Mouse (Mus musculus) intestine, postnatal 0 days (tissue): ENCODE data around the gene Trarg1. TPM values are rescaled to one million over a fixed set of nuclear protein-coding genes. Genes with fewer than 3 reads are reported as not detected.

ENCODE experiments used
- ATAC-seq: fragments of 200-750 bp; cut with Nextera tagmentation; 2 replicates; pipeline ENCODE4 v1.8.0; 2017; ENCODE audit warnings: mild to moderate bottlenecking, moderate TSS enrichment, moderate library complexity
- H3K27ac ChIP-seq: fragments of 300-500 bp; sonication (generic); 2 replicates; pipeline ENCODE4 v1.5.1; 2014; ENCODE audit warnings: mild to moderate bottlenecking, low read depth, low read length, moderate library complexity
- H3K27me3 ChIP-seq: fragments of 300-500 bp; sonication (generic); replicated peaks from 2 replicates; pipeline ENCODE4 v1.6.1; 2014; ENCODE audit warnings: low read length, mixed read lengths; ENCODE audit not compliant: control insufficient read depth, insufficient read depth
- H3K36me3 ChIP-seq: fragments of 300-500 bp; sonication (generic); 2 replicates; pipeline ENCODE4 v1.6.1; 2014; ENCODE audit warnings: mild to moderate bottlenecking, moderate library complexity; ENCODE audit not compliant: control insufficient read depth, insufficient read depth
- H3K4me1 ChIP-seq: fragments of 300-500 bp; sonication (generic); replicated peaks from 2 replicates; pipeline ENCODE4 v1.6.1; 2014; ENCODE audit warnings: antibody characterized with exemption, low read length, mixed read lengths; ENCODE audit not compliant: control insufficient read depth, insufficient read depth
- H3K4me2 ChIP-seq: fragments of 300-500 bp; sonication (generic); replicated peaks from 2 replicates; pipeline ENCODE4 v1.6.1; 2014; ENCODE audit warnings: low read depth, mild to moderate bottlenecking, moderate library complexity
- H3K4me3 ChIP-seq: fragments of 300-500 bp; sonication (generic); 2 replicates; pipeline ENCODE4 v1.5.1; 2014; ENCODE audit warnings: low read depth, low read length
- H3K9ac ChIP-seq: fragments of 300-500 bp; sonication (generic); 2 replicates; pipeline ENCODE4 v1.6.1; 2014; ENCODE audit warnings: mild to moderate bottlenecking, low read depth, low read length
- H3K9me3 ChIP-seq: fragments of 300-500 bp; sonication (generic); 2 replicates; pipeline ENCODE4 v1.6.1; 2016; ENCODE audit warnings: mixed run types; ENCODE audit not compliant: control insufficient read depth
- CTCF ChIP-seq: sonication (generic); IDR thresholded peaks from 2 replicates; pipeline ENCODE4 v1.5.1; 2016; ENCODE audit warnings: low read depth, mild to moderate bottlenecking, control low read depth, antibody characterized with exemption, moderate library complexity
- WGBS: fragments of 180-500 bp; shearing (Covaris S2); extraction: QIAGEN DNeasy Blood & Tissue Kit; methylation state at CpG from one replicate; pipeline ENCODE4 v1.1.7; 2014; 5-methylcytosine and 5-hydroxymethylcytosine counted together
- polyA plus RNA-seq: library from polyadenylated mRNA; unstranded; fragments of >200 nt; fragmentation: Nextera tagmentation; extraction: Ambion mirVana; gene quantifications from 2 replicates; pipeline ENCODE4 v1.2.1, GENCODE M21; 2015

The Trarg1 gene
- polyA plus RNA-seq, 1 experiment from 2014 or later = 0.96 TPM

DNA sequence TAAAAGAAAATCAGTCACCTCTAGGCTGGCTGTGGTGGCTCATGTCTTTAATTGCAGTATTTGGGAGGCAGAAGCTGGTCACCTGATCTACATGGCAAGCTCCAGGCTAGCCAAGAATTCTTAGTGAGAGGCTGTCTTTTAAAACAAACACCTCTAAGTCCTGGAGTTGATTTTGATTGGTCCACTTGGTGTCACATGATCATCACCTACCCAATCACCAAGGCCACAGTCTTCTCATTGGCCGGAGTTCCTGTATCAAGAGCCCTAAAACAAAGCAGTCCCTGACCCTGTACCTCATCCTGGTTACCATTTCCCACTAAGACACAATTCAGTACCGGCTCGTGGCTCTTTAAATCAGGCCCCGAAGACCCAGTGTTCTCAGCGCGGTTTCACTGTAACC lies 16.2 kb downstream of the Trarg1 start:
- no peaks in the 10 kb centered on the region for H3K27me3 ChIP-seq
- ATAC-seq = no peak
- no peak for TF ChIP-seq CTCF

DNA sequence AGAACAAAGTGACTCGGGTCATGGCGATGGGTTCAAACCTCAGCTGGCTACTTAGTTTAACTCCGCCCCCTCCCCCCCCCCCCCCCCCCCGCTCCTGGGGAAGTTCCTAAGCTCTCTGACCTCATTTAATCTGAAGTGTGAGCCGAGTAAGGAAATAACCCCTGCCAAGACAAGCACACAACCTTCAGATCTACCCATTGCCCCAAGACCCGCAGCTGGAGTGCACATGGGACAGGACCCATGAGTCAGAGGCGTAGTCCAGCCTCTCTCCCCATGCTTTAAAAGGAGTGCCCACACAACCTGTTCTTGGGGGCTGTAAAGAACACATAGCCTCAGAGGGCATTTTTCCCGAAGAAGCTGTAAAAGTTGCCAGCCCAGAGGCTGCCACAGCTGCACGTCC lies 20.0 kb downstream of the Trarg1 start:
- no peak for TF ChIP-seq CTCF
- Histone ChIP-seq H3K9me3 (no peaks in the 10 kb centered on the region), H3K4me2 (peak overlapping the region; percentile 49), H3K27me3 (no peaks in the 10 kb centered on the region), H3K4me1 (no peaks in the 10 kb centered on the region), H3K27ac (no peak overlapping the region), H3K4me3 (no peak overlapping the region; the same call in 1 of the 2 replicates), H3K9ac (no peak overlapping the region), H3K36me3 (no peaks in the 10 kb centered on the region)
- WGBS = 44% methylated on average over 7 of the region's 9 CpGs
- ATAC-seq = no peak

More for the DNA sequence above, 16.2 kb downstream of the Trarg1 start:
- Histone ChIP-seq H3K9ac (no peak overlapping the region), H3K9me3 (no peaks in the 10 kb centered on the region), H3K4me1 (no peaks in the 10 kb centered on the region), H3K27ac (no peak overlapping the region), H3K4me3 (no peak overlapping the region), H3K4me2 (no peak overlapping the region), H3K36me3 (no peaks in the 10 kb centered on the region)
- 60% methylated on average over 6 of the region's 6 CpGs for WGBS

DNA sequence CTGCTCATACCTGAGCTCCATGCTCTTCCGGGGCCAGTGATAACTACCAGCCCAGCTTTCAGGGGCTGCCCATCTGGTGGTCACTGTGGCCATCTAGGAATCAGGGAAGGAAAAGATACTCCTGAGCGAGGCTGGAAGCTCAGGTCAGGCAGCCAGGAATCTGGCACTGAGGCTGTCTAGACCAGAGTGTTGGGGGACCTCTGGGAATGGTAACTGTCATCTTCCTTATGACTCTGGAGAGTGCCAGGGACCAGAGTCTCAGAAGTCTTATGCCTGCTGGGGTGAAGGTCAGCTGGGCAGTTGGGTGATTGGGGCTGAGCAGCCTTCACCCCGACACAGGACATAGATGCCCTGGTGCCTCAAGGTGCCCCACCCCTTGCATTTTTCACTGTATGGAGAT lies 28.0 kb downstream of the Trarg1 start:
- H3K9ac ChIP-seq = no peak overlapping the region
- no peak overlapping the region for H3K4me3 ChIP-seq
- TF ChIP-seq CTCF = no peak
- H3K36me3 ChIP-seq = no peaks in the 10 kb centered on the region
- no peak overlapping the region for H3K4me2 ChIP-seq
- ATAC-seq = no peak
- H3K27me3 ChIP-seq = no peaks in the 10 kb centered on the region
- WGBS = 85% methylated on average over 3 of the region's 3 CpGs
- H3K9me3 ChIP-seq = no peaks in the 10 kb centered on the region
- H3K4me1 ChIP-seq = peaks cover 9% of the 10 kb centered on the region
- no peak overlapping the region for H3K27ac ChIP-seq

DNA sequence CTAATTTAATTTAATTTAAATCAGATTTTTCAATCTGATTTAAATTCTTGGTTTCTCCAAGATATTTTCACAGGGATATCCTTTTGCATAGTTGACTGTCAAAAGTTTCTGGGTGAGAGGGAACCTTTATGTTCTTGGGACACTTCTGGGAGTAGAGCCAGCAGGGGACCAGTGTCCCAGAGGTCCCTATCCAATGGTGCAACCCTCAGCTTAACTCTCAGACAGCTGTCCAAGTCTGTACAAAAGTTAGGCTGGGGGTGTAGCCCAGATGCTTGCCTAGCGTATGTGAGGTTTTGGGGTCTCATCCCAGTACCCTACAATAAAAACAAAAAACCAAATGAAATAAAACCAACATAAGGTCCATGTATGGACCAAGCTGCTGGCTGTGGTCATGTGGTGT lies 28.5 kb downstream of the Trarg1 start:
- 88% methylated on average over 1 of the region's 1 CpGs for WGBS
- Histone ChIP-seq H3K4me1 (peaks cover 9% of the 10 kb centered on the region), H3K27me3 (no peaks in the 10 kb centered on the region), H3K27ac (no peak overlapping the region), H3K4me2 (no peak overlapping the region), H3K9me3 (no peaks in the 10 kb centered on the region), H3K4me3 (no peak overlapping the region), H3K36me3 (no peaks in the 10 kb centered on the region), H3K9ac (no peak overlapping the region)
- no peak for TF ChIP-seq CTCF
- no peak for ATAC-seq

DNA sequence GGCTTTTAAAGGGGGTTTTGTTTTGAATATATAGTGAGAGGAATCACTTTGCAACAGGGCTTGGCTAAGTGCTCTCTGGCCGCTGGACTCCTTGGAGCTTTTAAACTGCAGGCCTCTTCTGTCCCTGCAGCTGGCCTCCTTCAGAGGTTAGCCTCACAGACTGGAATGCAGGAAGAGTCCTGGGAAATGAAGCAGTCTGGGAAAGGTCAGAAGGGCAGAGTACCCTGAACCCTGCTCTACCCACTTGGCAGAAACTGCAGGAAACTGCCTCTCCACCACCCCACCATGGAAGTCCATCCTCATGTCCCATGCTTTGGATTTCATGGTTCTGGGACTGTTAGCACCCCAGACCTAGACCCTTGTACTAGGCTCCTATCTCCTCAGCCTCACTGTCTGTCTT lies 29.3 kb downstream of the Trarg1 start:
- Histone ChIP-seq H3K9ac (no peak overlapping the region), H3K27ac (no peak overlapping the region), H3K4me3 (no peak overlapping the region), H3K4me1 (peaks cover 9% of the 10 kb centered on the region), H3K27me3 (no peaks in the 10 kb centered on the region), H3K36me3 (no peaks in the 10 kb centered on the region), H3K9me3 (no peaks in the 10 kb centered on the region), H3K4me2 (no peak overlapping the region)
- WGBS = 39% methylated on average over 1 of the region's 1 CpGs
- ATAC-seq = no peak
- TF ChIP-seq CTCF = no peak

DNA sequence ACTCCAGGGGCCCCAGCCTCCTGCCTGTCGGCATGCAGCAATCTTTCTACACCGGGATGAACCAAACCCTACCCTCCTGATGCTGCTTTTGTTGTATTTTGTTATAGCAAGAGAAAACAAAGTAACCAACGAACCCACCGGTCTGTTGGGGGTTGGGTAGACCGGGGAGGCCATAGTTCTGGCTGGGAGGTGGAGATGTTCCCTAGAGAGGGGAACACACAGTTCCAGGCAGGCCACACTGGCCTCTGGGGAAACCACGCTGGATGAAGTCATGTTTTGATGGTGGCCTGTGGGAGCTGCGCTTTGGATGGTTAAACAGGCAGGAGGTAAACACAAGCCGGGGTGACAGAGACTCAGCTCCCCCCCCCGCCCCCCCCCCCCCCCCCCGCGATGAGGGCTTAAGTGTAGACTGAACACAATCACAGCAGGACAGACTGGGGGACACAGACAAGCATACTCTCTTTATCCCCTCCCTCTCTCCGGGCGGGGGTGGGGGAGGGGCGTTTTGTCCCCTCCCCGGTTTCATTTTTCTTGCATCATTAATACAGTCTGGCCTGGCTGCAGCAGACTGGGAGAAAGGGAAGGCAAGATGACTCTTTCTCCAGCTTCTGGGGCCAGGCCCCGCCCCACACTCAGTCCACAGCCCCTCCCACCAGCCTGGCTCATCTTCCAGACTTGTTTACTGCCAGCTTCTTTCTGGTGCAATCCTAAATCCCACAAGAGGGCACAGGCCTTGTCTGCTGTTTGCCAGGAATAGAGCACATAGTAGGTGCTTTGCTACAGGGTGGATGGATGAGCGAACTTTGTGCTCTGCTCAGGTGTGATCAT lies 30.2 kb downstream of the Trarg1 start:
- ATAC-seq = no peak

More for the DNA sequence above, 30.2 kb downstream of the Trarg1 start:
- Histone ChIP-seq H3K27me3 (no peaks in the 10 kb centered on the region), H3K4me1 (peaks cover 9% of the 10 kb centered on the region), H3K9me3 (no peaks in the 10 kb centered on the region), H3K4me2 (no peak overlapping the region), H3K4me3 (no peak overlapping the region), H3K27ac (no peak overlapping the region), H3K9ac (no peak overlapping the region), H3K36me3 (no peaks in the 10 kb centered on the region)
- TF ChIP-seq CTCF = no peak
- 35% methylated on average over 14 of the region's 17 CpGs for WGBS
